Mouse (Mus musculus): Measurements from ENCODE around the gene Tsr1. TPM values are rescaled to one million over a fixed set of nuclear protein-coding genes. Genes with fewer than 3 reads are reported as not detected.

Tsr1 gene
- total and polyA plus RNA-seq, 2 experiments from 2014 or later = 25.5 to 32.7 TPM

DNA sequence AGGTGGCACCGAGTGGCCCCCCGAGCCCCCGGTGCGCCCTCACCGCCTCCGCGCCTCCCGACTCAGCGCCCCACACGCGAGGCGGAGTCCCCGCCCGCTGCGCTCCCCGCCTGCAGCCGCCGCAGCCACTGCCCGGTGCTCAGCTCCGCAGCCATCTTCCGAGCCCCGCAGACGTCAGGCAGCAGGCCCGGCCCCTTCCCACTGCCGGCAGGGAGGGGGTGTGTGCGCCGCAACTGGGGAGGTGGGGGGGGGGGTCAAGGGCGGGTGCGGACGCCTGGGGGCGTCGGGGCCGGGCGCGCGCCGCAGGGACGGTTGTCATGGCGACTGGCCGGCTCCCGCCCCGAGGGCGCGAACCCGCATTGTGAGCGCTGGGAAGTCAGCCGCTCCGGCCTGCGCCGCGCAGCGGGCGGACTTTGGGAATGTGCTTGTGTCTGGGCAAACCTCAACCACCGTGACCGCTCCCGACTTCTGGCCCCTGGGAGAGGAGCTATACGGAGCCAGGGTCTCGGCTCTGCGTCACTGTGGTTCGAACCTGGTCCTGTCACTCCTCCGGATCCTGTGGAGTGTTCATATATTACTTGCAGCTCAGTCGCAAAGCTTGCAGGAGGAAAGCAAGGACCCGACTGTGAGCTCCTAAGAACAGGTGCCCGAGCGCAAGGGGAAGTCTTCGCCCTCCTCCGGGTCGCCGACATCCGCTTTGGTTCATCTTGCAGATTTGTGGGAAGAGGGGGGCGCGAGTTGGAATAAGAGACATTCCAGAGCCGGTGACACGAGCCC lies 782 bp upstream of the Tsr1 start, which contains the start of gene Sgsm2:
TSS of gene Sgsm2 (minus strand) at position 160 of the 777 bp plus-strand sequence.
- Histone ChIP-seq H3K4me3 (ENCODE audit: low read depth, low read length) (peak within 1 kb of the TSS; percentile 78), H3K9ac (peak within 1 kb of the TSS; percentile 82), H3K27ac (ENCODE audit: low read depth, low read length) (peak within 1 kb of the TSS; percentile 91), H3K27me3 (ENCODE audit: insufficient read depth, low read length) (no peaks in the 10 kb centered on the region), H3K4me2 (ENCODE audit: low read depth) (peak within 1 kb of the TSS; percentile 77), H3K9me3 (ENCODE audit: low read length) (no peaks in the 10 kb centered on the region), H3K36me3 (ENCODE audit: insufficient read depth) (peaks cover 28% of the 10 kb centered on the region), H3K4me1 (ENCODE audit: insufficient read depth) (0 out of 2 replicates have a peak, but pooled peaks cover 13% of the 10 kb centered on the region)
- peak; percentile 74 for DNase-seq
- TF ChIP-seq CTCF (IDR thresholded peaks at IDR 0.05; ENCODE audit: low read depth) = no peak
- WGBS = under 1% methylated on average over 60 of the region's 74 CpGs
- peak; percentile 77 for ATAC-seq

DNA sequence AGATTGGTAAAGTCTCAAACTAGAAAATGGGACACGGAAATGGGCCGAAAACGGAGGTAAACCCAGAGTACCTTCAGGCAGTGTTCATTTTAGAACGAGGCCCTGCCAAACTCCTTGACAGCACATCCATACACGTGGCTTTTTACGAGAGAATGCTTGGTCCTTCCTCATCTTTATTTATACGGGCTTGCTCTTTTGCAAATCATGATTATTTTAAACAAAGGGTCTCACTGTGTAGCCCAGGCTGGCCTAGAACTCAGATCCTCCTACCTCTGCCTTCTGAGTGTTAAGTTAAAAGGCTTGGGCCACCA lies 601 bp downstream of the Tsr1 start:
- under 1% methylated on average over 7 of the region's 7 CpGs for WGBS
- H3K27me3 ChIP-seq (ENCODE audit: insufficient read depth, low read length) = no peaks in the 10 kb centered on the region
- peaks cover 39% of the 10 kb centered on the region for H3K36me3 ChIP-seq (ENCODE audit: insufficient read depth)
- DNase-seq = no peak
- peak overlapping the region; percentile 91 for H3K27ac ChIP-seq (ENCODE audit: low read depth, low read length)
- peak overlapping the region; percentile 77 for H3K4me2 ChIP-seq (ENCODE audit: low read depth)
- H3K4me1 ChIP-seq (ENCODE audit: insufficient read depth) = 0 out of 2 replicates have a peak, but pooled peaks cover 13% of the 10 kb centered on the region
- peak overlapping the region; percentile 78 for H3K4me3 ChIP-seq (ENCODE audit: low read depth, low read length)
- H3K9ac ChIP-seq = peak overlapping the region; percentile 82
- no peak for ATAC-seq
- no peaks in the 10 kb centered on the region for H3K9me3 ChIP-seq (ENCODE audit: low read length)
- TF ChIP-seq CTCF (IDR thresholded peaks at IDR 0.05; ENCODE audit: low read depth) = no peak

DNA sequence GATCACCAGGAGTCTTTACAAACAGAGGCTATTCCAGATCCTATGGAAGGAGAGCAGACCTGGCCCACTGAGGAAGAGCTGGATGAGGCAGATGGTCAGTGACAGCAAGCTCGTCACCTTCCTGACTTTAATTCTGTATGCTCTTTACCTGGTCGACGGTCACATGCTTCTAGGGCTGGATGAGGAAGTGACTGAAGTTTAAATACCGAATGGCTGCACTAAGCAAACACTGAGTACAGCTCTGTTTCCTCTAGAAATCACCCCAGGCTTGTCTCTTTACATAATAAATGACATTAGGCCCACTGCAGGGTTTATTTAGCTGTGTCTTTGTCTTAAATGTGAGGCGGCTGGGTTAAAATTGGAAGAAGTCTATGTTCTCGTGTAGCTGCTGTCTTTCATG lies 3.7 kb downstream of the Tsr1 start:
- Histone ChIP-seq H3K4me3 (ENCODE audit: low read depth, low read length) (no peak overlapping the region), H3K9ac (no peak overlapping the region), H3K27me3 (ENCODE audit: insufficient read depth, low read length) (no peaks in the 10 kb centered on the region), H3K4me2 (ENCODE audit: low read depth) (no peak overlapping the region), H3K9me3 (ENCODE audit: low read length) (no peaks in the 10 kb centered on the region), H3K4me1 (ENCODE audit: insufficient read depth) (no peaks in the 10 kb centered on the region), H3K36me3 (ENCODE audit: insufficient read depth) (peaks cover 69% of the 10 kb centered on the region), H3K27ac (ENCODE audit: low read depth, low read length) (no peak overlapping the region)
- 90% methylated on average over 6 of the region's 6 CpGs for WGBS
- DNase-seq = no peak
- no peak for TF ChIP-seq CTCF (IDR thresholded peaks at IDR 0.05; ENCODE audit: low read depth)
- ATAC-seq = no peak

DNA sequence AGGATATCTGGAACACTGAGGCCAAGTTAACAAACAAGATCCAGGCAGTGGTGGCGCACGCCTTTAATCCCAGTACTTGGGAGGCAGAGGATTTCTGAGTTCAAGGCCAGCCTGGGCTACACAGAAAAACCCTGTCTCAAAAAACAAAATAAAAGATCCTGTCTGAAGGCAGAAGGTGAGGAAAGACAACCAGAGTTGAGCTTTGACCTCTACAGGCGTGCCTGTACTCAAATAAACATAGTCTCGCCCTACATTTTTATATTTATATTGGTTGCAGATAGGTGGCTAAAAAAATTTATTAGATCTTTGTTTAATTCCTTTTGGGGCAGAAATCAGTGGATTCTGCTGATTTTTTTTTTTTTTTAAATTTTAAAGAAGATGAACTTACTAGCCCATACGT lies 4.5 kb downstream of the Tsr1 start:
- no peak for TF ChIP-seq CTCF (IDR thresholded peaks at IDR 0.05; ENCODE audit: low read depth)
- WGBS = 92% methylated on average over 5 of the region's 5 CpGs
- ATAC-seq = no peak

DNA sequence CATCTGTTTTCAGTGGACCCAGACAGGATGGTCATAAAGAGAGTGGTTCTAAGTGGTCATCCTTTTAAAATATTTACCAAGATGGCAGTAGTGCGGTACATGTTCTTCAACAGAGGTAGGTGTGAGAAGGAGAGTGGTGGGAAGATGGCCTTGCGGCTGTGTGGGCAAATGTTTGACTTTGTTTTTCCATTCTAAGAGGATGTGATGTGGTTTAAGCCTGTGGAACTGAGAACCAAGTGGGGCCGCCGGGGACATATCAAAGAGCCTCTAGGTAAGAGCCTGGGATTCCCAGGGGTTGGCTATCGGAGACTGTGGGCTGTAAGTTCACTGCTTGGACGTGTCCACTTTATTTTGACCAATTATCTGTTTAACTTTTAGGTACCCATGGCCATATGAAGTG lies 10.0 kb downstream of the Tsr1 start:
- no peak for TF ChIP-seq CTCF (IDR thresholded peaks at IDR 0.05; ENCODE audit: low read depth)
- Histone ChIP-seq H3K9ac (no peak overlapping the region), H3K27ac (ENCODE audit: low read depth, low read length) (no peak overlapping the region), H3K36me3 (ENCODE audit: insufficient read depth) (peaks cover 67% of the 10 kb centered on the region), H3K4me1 (ENCODE audit: insufficient read depth) (no peaks in the 10 kb centered on the region), H3K4me3 (ENCODE audit: low read depth, low read length) (no peak overlapping the region), H3K27me3 (ENCODE audit: insufficient read depth, low read length) (no peaks in the 10 kb centered on the region), H3K9me3 (ENCODE audit: low read length) (no peaks in the 10 kb centered on the region), H3K4me2 (ENCODE audit: low read depth) (no peak overlapping the region)
- DNase-seq (no peak), ATAC-seq (no peak)
- 94% methylated on average over 6 of the region's 6 CpGs for WGBS

More for the DNA sequence above, 4.5 kb downstream of the Tsr1 start:
- H3K27ac ChIP-seq (ENCODE audit: low read depth, low read length) = no peak overlapping the region
- H3K9ac ChIP-seq = no peak overlapping the region
- DNase-seq = no peak
- H3K4me2 ChIP-seq (ENCODE audit: low read depth) = no peak overlapping the region
- H3K36me3 ChIP-seq (ENCODE audit: insufficient read depth) = peaks cover 77% of the 10 kb centered on the region
- H3K4me1 ChIP-seq (ENCODE audit: insufficient read depth) = no peaks in the 10 kb centered on the region
- H3K27me3 ChIP-seq (ENCODE audit: insufficient read depth, low read length) = no peaks in the 10 kb centered on the region
- H3K9me3 ChIP-seq (ENCODE audit: low read length) = no peaks in the 10 kb centered on the region
- H3K4me3 ChIP-seq (ENCODE audit: low read depth, low read length) = no peak overlapping the region

DNA sequence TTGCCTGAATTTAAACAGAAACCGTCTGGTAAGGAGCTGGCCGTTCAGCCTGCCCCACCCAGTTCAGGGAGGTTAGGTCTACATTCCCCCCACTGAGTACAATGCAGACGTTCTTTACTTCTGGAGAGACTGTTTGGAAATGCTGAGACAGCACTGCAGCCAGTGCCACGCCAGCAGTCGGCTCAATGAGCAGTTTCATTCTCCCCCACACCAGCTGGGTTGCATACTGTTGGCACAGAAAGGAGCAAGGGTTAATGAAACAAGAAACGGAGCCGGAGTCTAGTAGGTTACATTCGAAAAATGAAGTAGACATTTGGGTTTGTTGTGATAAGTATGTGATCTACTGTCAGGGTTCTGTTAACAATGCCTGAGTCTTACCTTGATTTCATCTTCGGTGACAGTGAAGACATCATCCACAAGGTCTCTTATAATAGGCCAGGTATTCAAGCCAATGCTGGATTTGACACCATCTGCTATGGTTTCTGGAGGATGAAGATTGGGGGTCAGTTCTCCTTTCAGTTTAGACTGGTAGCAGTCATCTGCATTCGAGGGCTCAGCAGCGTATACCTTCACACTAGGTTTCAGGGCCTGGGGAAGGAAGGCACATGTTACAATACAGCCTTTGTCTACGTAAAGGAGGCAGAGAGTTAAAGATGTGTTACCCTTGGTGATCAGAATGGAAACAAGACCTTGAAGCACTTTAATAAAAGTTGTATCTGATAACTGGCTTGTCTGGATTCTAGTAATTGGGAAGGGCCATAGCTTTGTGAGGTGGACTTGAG lies 10.9 kb downstream of the Tsr1 start:
- DNase-seq = no peak

DNA sequence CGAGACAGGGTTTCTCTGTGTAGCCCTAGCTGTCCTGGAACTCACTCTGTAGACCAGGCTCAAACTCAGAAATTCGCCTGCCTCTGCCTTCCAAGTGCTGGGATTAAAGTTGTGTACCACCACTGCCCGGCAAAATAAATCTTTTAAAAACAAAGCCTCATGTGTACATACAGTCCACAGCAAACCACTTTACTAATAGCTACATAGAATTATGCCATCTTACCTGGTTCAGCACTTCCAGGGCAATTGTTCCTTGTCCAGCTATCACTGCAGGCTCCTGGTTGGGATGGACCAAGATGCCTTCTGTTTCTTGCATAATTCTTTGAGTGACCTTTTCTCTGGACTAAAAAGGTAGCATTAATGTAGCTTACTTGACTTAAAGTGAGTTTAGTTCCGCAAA lies 12.1 kb downstream of the Tsr1 start:
- Histone ChIP-seq H3K4me1 (ENCODE audit: insufficient read depth) (no peaks in the 10 kb centered on the region), H3K27ac (ENCODE audit: low read depth, low read length) (no peak overlapping the region), H3K4me2 (ENCODE audit: low read depth) (no peak overlapping the region), H3K36me3 (ENCODE audit: insufficient read depth) (peaks cover 47% of the 10 kb centered on the region), H3K27me3 (ENCODE audit: insufficient read depth, low read length) (no peaks in the 10 kb centered on the region), H3K4me3 (ENCODE audit: low read depth, low read length) (no peak overlapping the region), H3K9ac (no peak overlapping the region), H3K9me3 (ENCODE audit: low read length) (no peaks in the 10 kb centered on the region)
- WGBS = 90% methylated on average over 4 of the region's 4 CpGs
- no peak for TF ChIP-seq CTCF (IDR thresholded peaks at IDR 0.05; ENCODE audit: low read depth)
- ATAC-seq (no peak), DNase-seq (no peak)

More for the DNA sequence above, 10.9 kb downstream of the Tsr1 start:
- H3K4me3 ChIP-seq (ENCODE audit: low read depth, low read length) = no peak overlapping the region
- H3K36me3 ChIP-seq (ENCODE audit: insufficient read depth) = peaks cover 57% of the 10 kb centered on the region
- H3K9ac ChIP-seq = no peak overlapping the region
- H3K27me3 ChIP-seq (ENCODE audit: insufficient read depth, low read length) = no peaks in the 10 kb centered on the region
- H3K4me1 ChIP-seq (ENCODE audit: insufficient read depth) = no peaks in the 10 kb centered on the region
- H3K27ac ChIP-seq (ENCODE audit: low read depth, low read length) = no peak overlapping the region
- WGBS = 79% methylated on average over 12 of the region's 12 CpGs
- no peak for TF ChIP-seq CTCF (IDR thresholded peaks at IDR 0.05; ENCODE audit: low read depth)
- H3K9me3 ChIP-seq (ENCODE audit: low read length) = no peaks in the 10 kb centered on the region
- H3K4me2 ChIP-seq (ENCODE audit: low read depth) = no peak overlapping the region
- no peak for ATAC-seq

Data from forebrain, postnatal 0 days (tissue).